Mouse (Mus musculus): Measurements from ENCODE around the gene Upk3b. TPM values are rescaled to one million over a fixed set of nuclear protein-coding genes. Genes with fewer than 3 reads are reported as not detected.

Gene Upk3b
- total RNA-seq, 4 experiments from 2014 or later = not detected

- DNase-seq (ENCODE audit: low spot score in 2 of 2) = no peak
These were observed 35.2 kb downstream of the Upk3b start for GRCm38 (mm10) chr5:136073526-136073925.

GRCm38 (mm10) chr5:136075076-136075475 lies 36.8 kb downstream of the Upk3b start:
- DNase-seq (ENCODE audit: low spot score in 2 of 2) = no peak

GRCm38 (mm10) chr5:136076284-136076683 lies 38.0 kb downstream of the Upk3b start:
- DNase-seq (ENCODE audit: low spot score in 2 of 2) = no peak

- DNase-seq (ENCODE audit: low spot score in 2 of 2) = no peak
These were observed 38.8 kb downstream of the Upk3b start for GRCm38 (mm10) chr5:136077001-136077550.

- no peak for DNase-seq (ENCODE audit: low spot score in 2 of 2)
These were observed 39.8 kb downstream of the Upk3b start for GRCm38 (mm10) chr5:136078136-136078535.

- DNase-seq (ENCODE audit: low spot score in 2 of 2) = no peak
These were observed 44.0 kb downstream of the Upk3b start for GRCm38 (mm10) chr5:136082345-136082744.

- DNase-seq (ENCODE audit: low spot score in 2 of 2) = peak; percentile 76 to 94
These were observed 45.4 kb downstream of the Upk3b start, which contains the start of gene Rasa4 for GRCm38 (mm10) chr5:136083669-136084107. Gene Rasa4 (plus strand): TSS chr5:136083916.

GRCm38 (mm10) chr5:136084144-136084881 lies 46.0 kb downstream of the Upk3b start:
- no peak for DNase-seq (ENCODE audit: low spot score in 2 of 2)

GRCm38 (mm10) chr5:136084891-136085651 lies 46.8 kb downstream of the Upk3b start:
- no peak for DNase-seq (ENCODE audit: low spot score in 2 of 2)

- no peak for DNase-seq (ENCODE audit: low spot score in 2 of 2)
These were observed 48.0 kb downstream of the Upk3b start for GRCm38 (mm10) chr5:136086290-136086689.

GRCm38 (mm10) chr5:136088821-136089575 lies 50.7 kb downstream of the Upk3b start:
- DNase-seq (ENCODE audit: low spot score in 2 of 2) = no peak

GRCm38 (mm10) chr5:136091927-136092326 lies 53.6 kb downstream of the Upk3b start:
- DNase-seq (ENCODE audit: low spot score in 2 of 2) = no peak

- DNase-seq (ENCODE audit: low spot score in 2 of 2) = no peak
These were observed 56.1 kb downstream of the Upk3b start for GRCm38 (mm10) chr5:136094249-136095010.

GRCm38 (mm10) chr5:136095089-136095488 lies 56.8 kb downstream of the Upk3b start:
- DNase-seq (ENCODE audit: low spot score in 2 of 2) = no peak

Other genes starting within 250 kb of the Upk3b start
- gene Srrm3, start 231.6 kb upstream of the Upk3b start, total RNA-seq (2022) = 10 to 100 TPM; 61.8 to 78.3 (median 68.6) TPM
- gene Hspb1, start 150.6 kb upstream of the Upk3b start, total RNA-seq (2022) = 10 to 100 TPM; 10.9 to 20.6 (median 14.7) TPM
- gene Ywhag, start 103.9 kb upstream of the Upk3b start, total RNA-seq (2022) = 1,000 to 10,000 TPM; 1,072 to 1,089 (median 1,074) TPM
- gene Ssc4d, start 64.0 kb upstream of the Upk3b start, total RNA-seq (2022) = 1 to 10 TPM; 1.3 to 2.8 (median 2.0) TPM
- not detected for gene Zp3, start 58.4 kb upstream of the Upk3b start, total RNA-seq (2022)
- 10 to 100 TPM in 1 of 4 experiments, 1 to 10 TPM in 3; 7.5 to 11.3 (median 9.6) TPM for gene Dtx2, start 43.7 kb upstream of the Upk3b start, total RNA-seq (2022)
- gene Upk3bl, start 16.0 kb downstream of the Upk3b start, total RNA-seq (2022) = under 1 TPM in 2 of 4 experiments, not detected in 2; 0.59 to 0.81 TPM
- 10 to 100 TPM in 1 of 4 experiments, 1 to 10 TPM in 3; 6.2 to 13.4 (median 8.0) TPM for gene Rasa4, start 45.4 kb downstream of the Upk3b start, total RNA-seq (2022)
- gene Polr2j, start 78.1 kb downstream of the Upk3b start, total RNA-seq (2022) = 10 to 100 TPM; 66.2 to 83.2 (median 70.9) TPM
- 10 to 100 TPM; 11.6 to 14.9 (median 13.4) TPM for gene Lrwd1, start 97.6 kb downstream of the Upk3b start, total RNA-seq (2022)
- gene Alkbh4, start 97.7 kb downstream of the Upk3b start, total RNA-seq (2022) = 10 to 100 TPM in 2 of 4 experiments, 1 to 10 TPM in 2; 8.5 to 12.2 (median 9.9) TPM
- gene Orai2, start 132.2 kb downstream of the Upk3b start, total RNA-seq (2022) = 10 to 100 TPM; 46.5 to 53.3 (median 49.2) TPM
- gene Prkrip1, start 160.5 kb downstream of the Upk3b start, total RNA-seq (2022) = 10 to 100 TPM; 25.2 to 36.0 (median 26.9) TPM
- 1 to 10 TPM; 5.3 to 7.5 (median 6.7) TPM for gene Sh2b2, start 208.1 kb downstream of the Upk3b start, total RNA-seq (2022)

All from left cerebral cortex, adult 8-10 months (tissue).